Mouse (Mus musculus): ENCODE measurements around the gene Evpl. TPM values are rescaled to one million over a fixed set of nuclear protein-coding genes. Genes with fewer than 3 reads are reported as not detected.

Evpl gene
- polyA plus RNA-seq, 1 experiment from 2014 or later = 3.7 TPM

- DNase-seq (ENCODE audit: low spot score) (no peak), ATAC-seq (replicated peaks; ENCODE audit: low FRiP score, low TSS enrichment, low read depth) (no peak)
- H3K4me3 ChIP-seq (ENCODE audit: low read depth, low read length) = no peak overlapping the region
- H3K36me3 ChIP-seq (ENCODE audit: control insufficient read depth, insufficient read depth, low read length) = peaks cover 85% of the 10 kb centered on the region
- H3K9me3 ChIP-seq (ENCODE audit: control insufficient read depth, low read length) = no peaks in the 10 kb centered on the region
- WGBS = 76% methylated on average over 14 of the region's 14 CpGs
- H3K4me1 ChIP-seq (replicated peaks; ENCODE audit: control insufficient read depth, insufficient read depth, low read length) = peaks cover 6% of the 10 kb centered on the region; the same call in 1 of the 2 replicates
- no peaks in the 10 kb centered on the region for H3K27me3 ChIP-seq (replicated peaks; ENCODE audit: control insufficient read depth, insufficient read depth, low read length)
- no peak overlapping the region for H3K4me2 ChIP-seq (ENCODE audit: low read length)
- H3K9ac ChIP-seq (ENCODE audit: low read length) = no peak overlapping the region
- H3K27ac ChIP-seq (ENCODE audit: low read depth) = no peak overlapping the region
Measured at GRCm38 (mm10) chr11:116247502-116248222, 9.8 kb upstream of the Evpl start.

- ATAC-seq (replicated peaks; ENCODE audit: low FRiP score, low TSS enrichment, low read depth) = no peak
- WGBS = 72% methylated on average over 6 of the region's 6 CpGs
- Histone ChIP-seq H3K4me2 (ENCODE audit: low read length) (no peak overlapping the region), H3K27ac (ENCODE audit: low read depth) (no peak overlapping the region), H3K27me3 (replicated peaks; ENCODE audit: control insufficient read depth, insufficient read depth, low read length) (no peaks in the 10 kb centered on the region), H3K36me3 (ENCODE audit: control insufficient read depth, insufficient read depth, low read length) (peaks cover 65% of the 10 kb centered on the region), H3K9me3 (ENCODE audit: control insufficient read depth, low read length) (no peaks in the 10 kb centered on the region), H3K4me3 (ENCODE audit: low read depth, low read length) (no peak overlapping the region), H3K4me1 (replicated peaks; ENCODE audit: control insufficient read depth, insufficient read depth, low read length) (peaks cover 21% of the 10 kb centered on the region), H3K9ac (ENCODE audit: low read length) (no peak overlapping the region)
- DNase-seq (ENCODE audit: low spot score) = no peak
Measured at GRCm38 (mm10) chr11:116245616-116246015, 7.7 kb upstream of the Evpl start.

DNA sequence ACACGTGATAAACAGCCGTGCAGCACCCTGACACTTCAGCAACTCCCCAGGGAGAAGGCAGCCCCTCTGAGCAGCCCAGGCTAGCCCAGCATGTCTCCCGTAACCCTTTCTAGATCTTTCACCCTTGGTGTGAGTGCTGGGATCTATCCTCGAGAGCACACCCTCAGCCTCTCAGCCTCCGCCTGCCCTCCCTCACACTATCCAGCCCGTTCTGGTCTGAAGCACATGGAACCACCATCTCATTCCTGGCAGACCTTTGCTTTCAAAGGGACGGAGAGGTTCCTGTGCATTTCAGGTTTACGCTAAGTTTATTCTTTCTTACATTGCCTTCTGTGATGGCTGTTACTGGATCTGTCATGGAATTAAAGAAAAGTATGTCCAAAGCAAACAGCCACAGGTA is 6.7 kb upstream of the Evpl start:
- 50% methylated on average over 8 of the region's 8 CpGs for WGBS

DNA sequence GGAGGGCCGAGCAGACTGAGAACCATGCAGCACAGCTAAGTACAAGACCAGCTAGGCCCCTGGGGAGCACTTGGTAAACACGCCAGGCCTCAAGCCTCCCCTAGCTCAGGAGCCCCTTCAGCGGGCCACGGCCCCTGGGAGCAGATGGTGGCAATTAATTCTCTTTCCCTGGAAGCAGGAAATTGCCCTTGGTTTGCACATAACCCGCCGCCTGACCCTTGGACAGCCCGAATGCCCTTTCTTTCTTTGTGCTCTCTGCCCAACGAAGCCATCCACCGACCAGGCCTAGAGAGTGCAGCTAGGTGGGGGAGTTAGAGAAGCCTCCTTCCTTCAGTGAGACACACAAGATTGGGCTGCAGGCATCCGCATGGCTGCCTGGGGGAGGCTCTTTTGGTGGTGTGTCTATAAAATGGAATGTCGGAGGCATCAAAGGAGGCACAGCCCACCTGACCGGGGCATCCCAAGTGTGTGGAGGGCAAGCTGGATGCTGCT is 3.9 kb upstream of the Evpl start:
- WGBS = 22% methylated on average over 12 of the region's 12 CpGs
- no peak overlapping the region for H3K4me3 ChIP-seq (ENCODE audit: low read depth, low read length)
- DNase-seq (ENCODE audit: low spot score) (peak; percentile 70), ATAC-seq (replicated peaks; ENCODE audit: low FRiP score, low TSS enrichment, low read depth) (0 out of 2 replicates have a peak, but pooled peaks have one; percentile 6)
- H3K9me3 ChIP-seq (ENCODE audit: control insufficient read depth, low read length) = no peaks in the 10 kb centered on the region
- peak overlapping the region; percentile 73 for H3K27ac ChIP-seq (ENCODE audit: low read depth)
- no peaks in the 10 kb centered on the region for H3K27me3 ChIP-seq (replicated peaks; ENCODE audit: control insufficient read depth, insufficient read depth, low read length)
- peaks cover 21% of the 10 kb centered on the region for H3K4me1 ChIP-seq (replicated peaks; ENCODE audit: control insufficient read depth, insufficient read depth, low read length)
- H3K9ac ChIP-seq (ENCODE audit: low read length) = no peak overlapping the region
- no peak overlapping the region for H3K4me2 ChIP-seq (ENCODE audit: low read length)
- H3K36me3 ChIP-seq (ENCODE audit: control insufficient read depth, insufficient read depth, low read length) = peaks cover 26% of the 10 kb centered on the region

More for the DNA sequence above, 6.7 kb upstream of the Evpl start:
- DNase-seq (ENCODE audit: low spot score) (no peak), ATAC-seq (replicated peaks; ENCODE audit: low FRiP score, low TSS enrichment, low read depth) (no peak)
- no peak overlapping the region for H3K4me2 ChIP-seq (ENCODE audit: low read length)
- no peaks in the 10 kb centered on the region for H3K9me3 ChIP-seq (ENCODE audit: control insufficient read depth, low read length)
- H3K9ac ChIP-seq (ENCODE audit: low read length) = no peak overlapping the region
- H3K4me3 ChIP-seq (ENCODE audit: low read depth, low read length) = no peak overlapping the region
- H3K36me3 ChIP-seq (ENCODE audit: control insufficient read depth, insufficient read depth, low read length) = peaks cover 54% of the 10 kb centered on the region
- H3K4me1 ChIP-seq (replicated peaks; ENCODE audit: control insufficient read depth, insufficient read depth, low read length) = peaks cover 21% of the 10 kb centered on the region
- no peaks in the 10 kb centered on the region for H3K27me3 ChIP-seq (replicated peaks; ENCODE audit: control insufficient read depth, insufficient read depth, low read length)
- H3K27ac ChIP-seq (ENCODE audit: low read depth) = no peak overlapping the region

DNA sequence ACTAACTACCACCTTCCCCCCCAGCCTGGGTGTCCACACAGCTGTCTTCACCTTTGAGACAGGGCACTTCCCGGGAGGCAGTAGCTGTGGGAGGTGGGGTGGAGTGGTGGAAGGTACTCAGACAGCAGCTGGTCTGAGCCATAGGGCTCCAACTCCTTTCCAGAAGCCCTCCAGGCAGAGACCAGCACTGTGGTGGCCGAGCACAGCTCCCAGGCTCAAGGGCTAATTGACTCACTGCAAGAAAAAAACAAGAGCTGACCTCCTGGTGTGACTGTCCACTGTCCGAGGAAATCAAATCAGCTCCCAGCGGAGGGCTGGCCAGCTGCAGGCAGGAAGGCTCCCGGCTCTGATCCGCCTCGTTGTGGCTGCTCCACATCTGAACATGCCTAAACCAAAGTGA is 1.9 kb upstream of the Evpl start:
- H3K27me3 ChIP-seq (replicated peaks; ENCODE audit: control insufficient read depth, insufficient read depth, low read length) = no peaks in the 10 kb centered on the region
- no peak overlapping the region for H3K4me2 ChIP-seq (ENCODE audit: low read length)
- H3K4me1 ChIP-seq (replicated peaks; ENCODE audit: control insufficient read depth, insufficient read depth, low read length) = peaks cover 21% of the 10 kb centered on the region
- H3K36me3 ChIP-seq (ENCODE audit: control insufficient read depth, insufficient read depth, low read length) = peaks cover 6% of the 10 kb centered on the region; the same call in 1 of the 2 replicates
- no peak overlapping the region for H3K4me3 ChIP-seq (ENCODE audit: low read depth, low read length)
- DNase-seq (ENCODE audit: low spot score) (no peak), ATAC-seq (replicated peaks; ENCODE audit: low FRiP score, low TSS enrichment, low read depth) (no peak)
- no peaks in the 10 kb centered on the region for H3K9me3 ChIP-seq (ENCODE audit: control insufficient read depth, low read length)
- WGBS = 42% methylated on average over 7 of the region's 7 CpGs
- no peak overlapping the region for H3K9ac ChIP-seq (ENCODE audit: low read length)
- no peak overlapping the region for H3K27ac ChIP-seq (ENCODE audit: low read depth)

DNA sequence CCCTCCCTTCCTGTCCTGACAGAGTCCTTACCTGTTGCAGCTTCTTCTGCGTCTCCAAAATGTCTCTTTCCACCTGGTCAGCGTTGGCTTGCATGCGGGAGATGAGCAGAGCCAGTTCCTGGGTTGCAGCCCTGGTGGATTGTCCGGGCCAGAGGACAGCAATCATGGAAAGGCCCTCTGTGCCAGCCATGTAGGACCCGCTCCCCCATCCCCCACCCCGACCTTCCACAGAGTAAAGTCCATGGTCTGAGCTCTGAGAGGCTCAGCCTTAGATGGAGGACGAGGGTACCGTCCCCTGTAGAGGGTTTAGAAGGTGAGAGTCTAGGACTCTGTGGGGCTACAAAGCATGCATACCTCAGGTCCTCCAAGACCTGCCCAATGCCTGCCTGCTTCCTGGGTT is 3.0 kb downstream of the Evpl start:
- Histone ChIP-seq H3K4me2 (ENCODE audit: low read length) (no peak overlapping the region), H3K9ac (ENCODE audit: low read length) (no peak overlapping the region), H3K4me3 (ENCODE audit: low read depth, low read length) (no peak overlapping the region), H3K9me3 (ENCODE audit: control insufficient read depth, low read length) (no peaks in the 10 kb centered on the region), H3K27ac (ENCODE audit: low read depth) (no peak overlapping the region), H3K36me3 (ENCODE audit: control insufficient read depth, insufficient read depth, low read length) (no peaks in the 10 kb centered on the region), H3K27me3 (replicated peaks; ENCODE audit: control insufficient read depth, insufficient read depth, low read length) (no peaks in the 10 kb centered on the region), H3K4me1 (replicated peaks; ENCODE audit: control insufficient read depth, insufficient read depth, low read length) (0 out of 2 replicates have a peak, but pooled peaks cover 6% of the 10 kb centered on the region)
- DNase-seq (ENCODE audit: low spot score) (no peak), ATAC-seq (replicated peaks; ENCODE audit: low FRiP score, low TSS enrichment, low read depth) (no peak)
- 85% methylated on average over 8 of the region's 8 CpGs for WGBS

- no peak for ATAC-seq (replicated peaks; ENCODE audit: low FRiP score, low TSS enrichment, low read depth)
- H3K4me2 ChIP-seq (ENCODE audit: low read length) = peak overlapping the region; percentile 2; the same call in 1 of the 2 replicates
- no peak for DNase-seq (ENCODE audit: low spot score)
- H3K9me3 ChIP-seq (ENCODE audit: control insufficient read depth, low read length) = no peaks in the 10 kb centered on the region
- H3K27ac ChIP-seq (ENCODE audit: low read depth) = no peak overlapping the region
- H3K27me3 ChIP-seq (replicated peaks; ENCODE audit: control insufficient read depth, insufficient read depth, low read length) = no peaks in the 10 kb centered on the region
- no peak overlapping the region for H3K9ac ChIP-seq (ENCODE audit: low read length)
- 0 out of 2 replicates have a peak, but pooled peaks cover 8% of the 10 kb centered on the region for H3K4me1 ChIP-seq (replicated peaks; ENCODE audit: control insufficient read depth, insufficient read depth, low read length)
- no peaks in the 10 kb centered on the region for H3K36me3 ChIP-seq (ENCODE audit: control insufficient read depth, insufficient read depth, low read length)
- no peak overlapping the region for H3K4me3 ChIP-seq (ENCODE audit: low read depth, low read length)
- 45% methylated on average over 17 of the region's 17 CpGs for WGBS
Measured at GRCm38 (mm10) chr11:116232427-116232826, 5.5 kb downstream of the Evpl start.

- H3K27me3 ChIP-seq (replicated peaks; ENCODE audit: control insufficient read depth, insufficient read depth, low read length) = peaks cover 3% of the 10 kb centered on the region; the same call in 1 of the 2 replicates
- no peak for ATAC-seq (replicated peaks; ENCODE audit: low FRiP score, low TSS enrichment, low read depth)
- no peak overlapping the region for H3K4me2 ChIP-seq (ENCODE audit: low read length)
- WGBS = 54% methylated on average over 4 of the region's 4 CpGs
- H3K27ac ChIP-seq (ENCODE audit: low read depth) = no peak overlapping the region
- 0 out of 2 replicates have a peak, but pooled peaks cover 8% of the 10 kb centered on the region for H3K4me1 ChIP-seq (replicated peaks; ENCODE audit: control insufficient read depth, insufficient read depth, low read length)
- no peak overlapping the region for H3K4me3 ChIP-seq (ENCODE audit: low read depth, low read length)
- no peaks in the 10 kb centered on the region for H3K9me3 ChIP-seq (ENCODE audit: control insufficient read depth, low read length)
- no peaks in the 10 kb centered on the region for H3K36me3 ChIP-seq (ENCODE audit: control insufficient read depth, insufficient read depth, low read length)
- DNase-seq (ENCODE audit: low spot score) = no peak
- H3K9ac ChIP-seq (ENCODE audit: low read length) = no peak overlapping the region
Measured at GRCm38 (mm10) chr11:116228699-116229098, 9.2 kb downstream of the Evpl start.

DNA sequence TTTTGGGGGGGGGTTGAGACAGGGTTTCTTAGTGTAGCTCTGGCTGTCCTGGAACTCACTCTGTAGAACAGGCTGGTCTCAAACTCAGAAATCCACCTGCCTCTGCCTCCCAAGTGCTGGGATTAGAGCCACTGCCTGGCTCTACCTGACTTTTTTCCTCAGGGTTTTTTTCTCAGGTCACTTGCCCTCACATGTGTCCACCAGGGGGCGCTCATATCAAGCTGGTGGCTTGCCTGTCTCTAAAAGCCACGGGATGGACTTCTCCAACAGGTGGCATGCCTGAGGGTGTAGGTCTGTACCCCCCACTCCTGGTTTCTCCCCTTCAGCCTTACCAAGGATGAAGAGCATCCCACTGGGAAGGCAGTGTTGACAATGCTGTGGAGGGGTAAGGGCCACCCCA is 11.5 kb downstream of the Evpl start:
- Histone ChIP-seq H3K27me3 (replicated peaks; ENCODE audit: control insufficient read depth, insufficient read depth, low read length) (peaks cover 20% of the 10 kb centered on the region; the same call in 1 of the 2 replicates), H3K4me1 (replicated peaks; ENCODE audit: control insufficient read depth, insufficient read depth, low read length) (peaks cover 16% of the 10 kb centered on the region; the same call in 1 of the 2 replicates), H3K4me3 (ENCODE audit: low read depth, low read length) (no peak overlapping the region), H3K9ac (ENCODE audit: low read length) (no peak overlapping the region), H3K36me3 (ENCODE audit: control insufficient read depth, insufficient read depth, low read length) (no peaks in the 10 kb centered on the region), H3K4me2 (ENCODE audit: low read length) (no peak overlapping the region), H3K27ac (ENCODE audit: low read depth) (no peak overlapping the region), H3K9me3 (ENCODE audit: control insufficient read depth, low read length) (no peaks in the 10 kb centered on the region)
- WGBS = 3% methylated on average over 2 of the region's 2 CpGs
- DNase-seq (ENCODE audit: low spot score) (peak; percentile 96), ATAC-seq (replicated peaks; ENCODE audit: low FRiP score, low TSS enrichment, low read depth) (no peak)
